Mouse (Mus musculus) gastrocnemius, postnatal 36 days (tissue): Measurements from ENCODE around the gene Hjurp. TPM values are rescaled to one million over a fixed set of nuclear protein-coding genes. Genes with fewer than 3 reads are reported as not detected.
A peak's percentile ranks its signal among the peaks of the same experiment; 100 is the strongest.

Experiments
- DNase-seq, 2 experiments: peaks; one replicate each; pipeline ENCODE4 v3.0.0; 2022
- intact Hi-C: fragments of 180-260 bp; cut with DNase I; formaldehyde crosslinking; loops from one replicate; pipeline ENCODE4 v1.15.1; 2025
- total RNA-seq, 2 experiments: library from RNA; stranded (reverse); gene quantifications; 2 replicates each; pipeline ENCODE4 v1.2.3; 2021

Gene Hjurp
- total RNA-seq, 2 experiments from 2014 or later = 7.3 to 8.1 TPM

- no peak for DNase-seq
- intact Hi-C loops = no loop called here
Observed at GRCm38 (mm10) chr1:88264237-88264868, 13.1 kb downstream of the Hjurp start.

GRCm38 (mm10) chr1:88263778-88264177 is 13.7 kb downstream of the Hjurp start:
- intact Hi-C loops = no loop called here

GRCm38 (mm10) chr1:88262961-88263360 is 14.5 kb downstream of the Hjurp start:
- DNase-seq = no peak
- intact Hi-C loops = no loop called here

More at GRCm38 (mm10) chr1:88263778-88264177, 13.7 kb downstream of the Hjurp start:
- DNase-seq = no peak

- intact Hi-C loops = no loop called here
- no peak for DNase-seq
Observed at GRCm38 (mm10) chr1:88262255-88262654, 15.2 kb downstream of the Hjurp start.

- DNase-seq = no peak
- intact Hi-C loops = no loop called here
Observed at GRCm38 (mm10) chr1:88261706-88262105, 15.7 kb downstream of the Hjurp start.

GRCm38 (mm10) chr1:88260604-88261377 is 16.6 kb downstream of the Hjurp start:
- intact Hi-C loops = no loop called here

GRCm38 (mm10) chr1:88260114-88260513 is 17.3 kb downstream of the Hjurp start:
- intact Hi-C loops = no loop called here
- no peak for DNase-seq

More at GRCm38 (mm10) chr1:88260604-88261377, 16.6 kb downstream of the Hjurp start:
- no peak for DNase-seq

GRCm38 (mm10) chr1:88259643-88260024 is 17.8 kb downstream of the Hjurp start:
- intact Hi-C loops = no loop called here
- DNase-seq = no peak

GRCm38 (mm10) chr1:88258881-88259642 is 18.4 kb downstream of the Hjurp start:
- intact Hi-C loops = no loop called here
- no peak for DNase-seq

- DNase-seq = no peak
- intact Hi-C loops = no loop called here
Observed at GRCm38 (mm10) chr1:88258361-88258760, 19.1 kb downstream of the Hjurp start.

GRCm38 (mm10) chr1:88257681-88258080 is 19.8 kb downstream of the Hjurp start:
- intact Hi-C loops = no loop called here
- DNase-seq = no peak

GRCm38 (mm10) chr1:88256886-88257663 is 20.4 kb downstream of the Hjurp start:
- no peak for DNase-seq
- intact Hi-C loops = no loop called here

GRCm38 (mm10) chr1:88255989-88256754 is 21.3 kb downstream of the Hjurp start:
- DNase-seq = no peak
- intact Hi-C loops = no loop called here

- no peak for DNase-seq
- intact Hi-C loops = no loop called here
Observed at GRCm38 (mm10) chr1:88255466-88255857, 22.0 kb downstream of the Hjurp start.

- peak in 1 of 2 experiments; percentile 36 for DNase-seq
- intact Hi-C loops = no loop called here
Observed at GRCm38 (mm10) chr1:88254793-88255465, 22.5 kb downstream of the Hjurp start.

GRCm38 (mm10) chr1:88253540-88253939 is 23.9 kb downstream of the Hjurp start:
- intact Hi-C loops = no loop called here
- no peak for DNase-seq

- DNase-seq = no peak
- intact Hi-C loops = no loop called here
Observed at GRCm38 (mm10) chr1:88253106-88253505, 24.3 kb downstream of the Hjurp start.

- intact Hi-C loops = no loop called here
- DNase-seq = no peak
Observed at GRCm38 (mm10) chr1:88250023-88250422, 27.4 kb downstream of the Hjurp start.

GRCm38 (mm10) chr1:88249596-88249995 is 27.8 kb downstream of the Hjurp start:
- DNase-seq = no peak
- intact Hi-C loops = no loop called here
